Mouse (Mus musculus) forebrain, postnatal 0 days (tissue): ENCODE data around the gene Atf6. TPM values are rescaled to one million over a fixed set of nuclear protein-coding genes. Genes with fewer than 3 reads are reported as not detected.

Experiments
- ATAC-seq: fragments of 200-750 bp; cut with Nextera tagmentation; 2 replicates; pipeline ENCODE4 v1.8.0; 2017; ENCODE audit warnings: mild to moderate bottlenecking, moderate library complexity
- DNase-seq: peaks from one replicate; pipeline ENCODE4 v3.0.0-alpha.2; 2015
- H3K27ac ChIP-seq: fragments of 300-500 bp; sonication (generic); 2 replicates; pipeline ENCODE4 v1.5.1; 2014; ENCODE audit warnings: low read depth, mild to moderate bottlenecking, antibody characterized with exemption, low read length, moderate library complexity, mixed read lengths
- H3K27me3 ChIP-seq: fragments of 300-500 bp; sonication (generic); 2 replicates; pipeline ENCODE4 v1.6.1; 2014; ENCODE audit warnings: mild to moderate bottlenecking, low read length, mixed read lengths; ENCODE audit not compliant: insufficient read depth
- H3K36me3 ChIP-seq: fragments of 300-500 bp; sonication (generic); 2 replicates; pipeline ENCODE4 v1.6.1; 2014; ENCODE audit warnings: mild to moderate bottlenecking, moderate library complexity; ENCODE audit not compliant: insufficient read depth
- H3K4me1 ChIP-seq: fragments of 300-500 bp; sonication (generic); 2 replicates; pipeline ENCODE4 v1.6.1; 2014; ENCODE audit warnings: antibody characterized with exemption; ENCODE audit not compliant: insufficient read depth
- H3K4me2 ChIP-seq: fragments of 300-500 bp; sonication (generic); 2 replicates; pipeline ENCODE4 v1.6.1; 2014; ENCODE audit warnings: low read depth, mild to moderate bottlenecking, moderate library complexity
- H3K4me3 ChIP-seq: fragments of 300-500 bp; sonication (generic); 2 replicates; pipeline ENCODE4 v1.5.1; 2014; ENCODE audit warnings: low read depth, low read length, mixed read lengths
- H3K9ac ChIP-seq: fragments of 300-500 bp; sonication (generic); 2 replicates; pipeline ENCODE4 v1.6.1; 2014; ENCODE audit warnings: mild to moderate bottlenecking
- H3K9me3 ChIP-seq: fragments of 300-500 bp; sonication (generic); 2 replicates; pipeline ENCODE4 v1.6.1; 2016; ENCODE audit warnings: low read length
- CTCF ChIP-seq: sonication (generic); IDR thresholded peaks from 2 replicates; pipeline ENCODE4 v1.5.1; 2016; ENCODE audit warnings: antibody characterized with exemption, control low read depth, low read depth
- WGBS: fragments of 180-500 bp; shearing (Covaris S2); extraction: QIAGEN DNeasy Blood & Tissue Kit; methylation state at CpG from one replicate; pipeline ENCODE4 v1.1.7; 2014; 5-methylcytosine and 5-hydroxymethylcytosine counted together
- polyA plus RNA-seq: library from polyadenylated mRNA; unstranded; fragments of >200 nt; fragmentation: Nextera tagmentation; extraction: Ambion mirVana; gene quantifications from 2 replicates; pipeline ENCODE4 v1.2.1, GENCODE M21; 2015
- total RNA-seq: library from RNA; depleted of rRNA; stranded (reverse); fragments of >200 nt; gene quantifications from 2 replicates; pipeline ENCODE4 v1.2.3, GENCODE M21; 2014

The Atf6 gene
- total and polyA plus RNA-seq, 2 experiments from 2014 or later, result 5.3 to 18.1 TPM

GRCm38 (mm10) chr1:170751797-170752196 lies 115.8 kb downstream of the Atf6 start:
- no peak for ATAC-seq
- whole genome bisulfite sequencing, result 91% methylated on average over 7 of the region's 7 CpGs
- H3K9ac ChIP-seq, result no peak overlapping the region

DNA sequence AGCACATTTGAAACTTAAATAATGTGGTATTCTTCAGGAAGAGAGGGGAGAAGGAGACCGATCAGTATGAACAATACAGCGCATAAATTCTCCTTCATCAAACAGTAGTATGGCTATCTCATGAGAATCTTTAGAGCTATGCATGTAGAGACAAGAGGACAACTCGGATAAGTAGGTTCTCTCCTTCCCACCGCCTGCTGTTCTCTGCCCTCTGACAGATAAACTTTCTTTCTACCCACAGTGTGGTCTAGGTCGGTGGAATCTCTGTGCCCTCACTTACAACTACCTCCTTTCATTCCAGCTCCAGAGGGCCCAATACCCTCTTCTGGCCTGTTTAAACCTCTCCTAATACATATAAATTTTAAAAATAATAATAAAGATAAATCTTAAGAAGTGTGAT lies 121.0 kb downstream of the Atf6 start:
- no peak for TF ChIP-seq CTCF
- Histone ChIP-seq H3K9ac (no peak overlapping the region), H3K9me3 (no peaks in the 10 kb centered on the region), H3K27ac (no peak overlapping the region), H3K36me3 (no peaks in the 10 kb centered on the region), H3K4me2 (no peak overlapping the region), H3K4me3 (no peak overlapping the region), H3K27me3 (no peaks in the 10 kb centered on the region), H3K4me1 (no peaks in the 10 kb centered on the region)
- WGBS, result 92% methylated on average over 5 of the region's 5 CpGs
- no peak for ATAC-seq
- no peak for DNase-seq

More at GRCm38 (mm10) chr1:170751797-170752196, 115.8 kb downstream of the Atf6 start:
- H3K4me2 ChIP-seq, result no peak overlapping the region
- no peaks in the 10 kb centered on the region for H3K9me3 ChIP-seq
- TF ChIP-seq CTCF, result no peak
- no peaks in the 10 kb centered on the region for H3K36me3 ChIP-seq
- H3K27ac ChIP-seq, result no peak overlapping the region
- H3K4me3 ChIP-seq, result no peak overlapping the region
- DNase-seq, result no peak
- no peaks in the 10 kb centered on the region for H3K4me1 ChIP-seq
- H3K27me3 ChIP-seq, result no peaks in the 10 kb centered on the region

- ATAC-seq, result no peak
- H3K4me2 ChIP-seq, result no peak overlapping the region
- no peak overlapping the region for H3K4me3 ChIP-seq
- TF ChIP-seq CTCF, result no peak
- no peaks in the 10 kb centered on the region for H3K9me3 ChIP-seq
- no peaks in the 10 kb centered on the region for H3K4me1 ChIP-seq
- no peak overlapping the region for H3K9ac ChIP-seq
- 85% methylated on average over 5 of the region's 5 CpGs for WGBS
- no peaks in the 10 kb centered on the region for H3K36me3 ChIP-seq
- no peak overlapping the region for H3K27ac ChIP-seq
- no peak for DNase-seq
- H3K27me3 ChIP-seq, result no peaks in the 10 kb centered on the region
Observed at GRCm38 (mm10) chr1:170741497-170742246, 125.9 kb downstream of the Atf6 start.

DNA sequence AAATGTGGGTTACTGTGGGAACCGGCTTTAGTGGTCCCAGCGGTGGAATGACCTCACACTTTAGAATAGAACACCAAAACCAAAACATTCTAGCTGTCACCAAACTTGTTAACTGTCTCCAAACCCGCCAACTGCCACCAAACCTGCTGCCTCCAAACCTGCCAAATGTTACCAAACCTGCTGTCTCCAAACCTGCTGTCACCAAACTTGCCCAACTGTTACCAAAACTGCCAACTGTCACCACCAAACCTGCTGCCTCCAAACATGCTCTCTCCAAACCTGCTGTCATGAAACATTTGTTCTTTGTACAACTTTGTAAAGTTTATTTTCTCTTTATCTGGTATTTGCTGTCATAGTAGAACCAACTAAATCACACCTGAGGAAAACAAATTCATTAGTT lies 132.7 kb downstream of the Atf6 start:
- H3K4me3 ChIP-seq, result no peak overlapping the region
- no peaks in the 10 kb centered on the region for H3K9me3 ChIP-seq
- no peaks in the 10 kb centered on the region for H3K27me3 ChIP-seq
- WGBS, result 83% methylated on average over 3 of the region's 3 CpGs
- DNase-seq (peak; percentile 26), ATAC-seq (no peak)
- no peaks in the 10 kb centered on the region for H3K4me1 ChIP-seq
- no peak overlapping the region for H3K4me2 ChIP-seq
- no peak for TF ChIP-seq CTCF
- H3K36me3 ChIP-seq, result no peaks in the 10 kb centered on the region
- H3K27ac ChIP-seq, result no peak overlapping the region
- H3K9ac ChIP-seq, result no peak overlapping the region

GRCm38 (mm10) chr1:170732596-170732890 lies 135.0 kb downstream of the Atf6 start:
- no peaks in the 10 kb centered on the region for H3K4me1 ChIP-seq
- ATAC-seq (no peak), DNase-seq (no peak)
- H3K4me2 ChIP-seq, result no peak overlapping the region
- H3K4me3 ChIP-seq, result no peak overlapping the region
- H3K9ac ChIP-seq, result no peak overlapping the region
- TF ChIP-seq CTCF, result no peak
- no peak overlapping the region for H3K27ac ChIP-seq
- no peaks in the 10 kb centered on the region for H3K9me3 ChIP-seq
- WGBS, result 93% methylated on average over 2 of the region's 2 CpGs
- H3K36me3 ChIP-seq, result no peaks in the 10 kb centered on the region
- no peaks in the 10 kb centered on the region for H3K27me3 ChIP-seq

DNA sequence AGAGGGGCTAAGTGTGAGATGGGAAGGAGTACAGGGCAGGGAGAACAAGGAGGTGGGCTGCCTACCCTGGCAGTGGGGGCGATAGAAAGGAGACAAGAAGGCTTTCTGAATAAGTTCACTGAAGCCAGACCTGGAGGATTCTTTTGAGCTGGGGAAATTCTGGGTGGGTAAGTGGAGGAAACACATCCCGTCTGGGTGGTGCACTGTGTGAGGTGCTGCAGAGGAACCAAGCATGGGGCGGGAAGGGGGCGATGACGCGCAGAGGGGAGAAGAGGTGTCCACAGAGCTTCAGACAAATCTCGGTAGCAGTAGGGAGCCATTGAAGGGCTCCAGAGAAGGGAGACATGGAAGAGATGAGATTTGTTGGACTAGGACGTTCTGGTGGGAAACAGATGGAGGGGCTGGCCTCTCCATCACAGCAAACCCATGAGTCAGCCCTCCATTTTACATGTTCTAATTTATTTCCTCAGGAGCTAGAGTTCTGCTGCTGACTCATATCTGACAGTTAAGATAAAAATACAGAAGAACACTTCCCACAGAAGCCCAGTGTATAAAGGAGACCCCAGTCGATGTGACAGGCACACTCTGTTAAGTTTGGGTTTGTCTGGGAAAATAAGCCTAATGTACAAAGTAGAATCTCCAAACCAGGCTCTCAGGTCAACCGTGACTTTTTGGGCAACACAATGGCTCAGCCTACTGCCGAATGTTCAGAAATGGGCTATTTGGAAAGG lies 135.5 kb downstream of the Atf6 start:
- no peak overlapping the region for H3K4me3 ChIP-seq
- TF ChIP-seq CTCF, result no peak
- no peaks in the 10 kb centered on the region for H3K36me3 ChIP-seq
- no peak for DNase-seq
- H3K27me3 ChIP-seq, result no peaks in the 10 kb centered on the region
- 88% methylated on average over 11 of the region's 11 CpGs for WGBS
- ATAC-seq, result no peak
- no peak overlapping the region for H3K9ac ChIP-seq
- H3K9me3 ChIP-seq, result no peaks in the 10 kb centered on the region
- no peaks in the 10 kb centered on the region for H3K4me1 ChIP-seq
- H3K4me2 ChIP-seq, result no peak overlapping the region
- no peak overlapping the region for H3K27ac ChIP-seq

DNA sequence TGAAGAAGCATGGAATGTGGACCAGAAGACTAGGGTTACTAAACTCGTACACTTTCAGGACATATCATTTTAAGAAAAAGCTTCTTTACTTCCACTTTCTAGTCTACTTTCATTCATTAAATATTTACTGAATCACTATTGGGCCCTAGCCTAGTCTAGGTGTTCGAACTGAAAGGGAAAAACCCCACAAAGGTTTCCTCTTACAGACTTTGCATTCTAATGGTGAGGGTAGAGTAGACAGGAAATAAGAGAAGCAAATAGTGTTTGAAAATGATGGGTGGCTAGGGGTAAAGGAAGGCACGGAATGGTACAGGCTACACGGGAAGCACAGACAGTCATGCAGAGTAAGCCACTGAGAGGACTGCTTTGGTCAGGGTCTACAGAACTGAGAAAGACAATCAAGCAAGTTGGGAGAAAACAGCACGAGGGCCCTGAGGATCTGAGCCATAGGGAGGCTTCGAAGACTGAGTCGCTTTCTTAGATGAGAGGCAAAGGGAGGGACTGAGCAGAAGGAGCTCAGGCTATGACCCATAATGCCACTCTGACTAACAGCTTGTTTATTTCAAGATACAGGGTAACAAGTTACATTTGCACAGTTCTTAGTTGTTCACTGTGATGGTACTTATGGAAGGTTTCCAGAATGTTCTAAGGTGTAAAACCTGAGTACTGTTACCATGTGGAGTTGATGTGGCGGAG lies 138.2 kb downstream of the Atf6 start:
- no peak overlapping the region for H3K27ac ChIP-seq
- no peaks in the 10 kb centered on the region for H3K4me1 ChIP-seq
- H3K4me3 ChIP-seq, result no peak overlapping the region
- no peaks in the 10 kb centered on the region for H3K9me3 ChIP-seq
- no peaks in the 10 kb centered on the region for H3K27me3 ChIP-seq
- no peak overlapping the region for H3K4me2 ChIP-seq
- H3K9ac ChIP-seq, result no peak overlapping the region
- TF ChIP-seq CTCF, result no peak
- ATAC-seq, result no peak
- WGBS, result 85% methylated on average over 8 of the region's 8 CpGs
- no peak for DNase-seq
- H3K36me3 ChIP-seq, result no peaks in the 10 kb centered on the region
